Mouse (Mus musculus): ENCODE results near the gene Pkib. TPM values are rescaled to one million over a fixed set of nuclear protein-coding genes. Genes with fewer than 3 reads are reported as not detected.

The Pkib gene
- polyA plus RNA-seq, 1 experiment = 2.1 TPM

DNA sequence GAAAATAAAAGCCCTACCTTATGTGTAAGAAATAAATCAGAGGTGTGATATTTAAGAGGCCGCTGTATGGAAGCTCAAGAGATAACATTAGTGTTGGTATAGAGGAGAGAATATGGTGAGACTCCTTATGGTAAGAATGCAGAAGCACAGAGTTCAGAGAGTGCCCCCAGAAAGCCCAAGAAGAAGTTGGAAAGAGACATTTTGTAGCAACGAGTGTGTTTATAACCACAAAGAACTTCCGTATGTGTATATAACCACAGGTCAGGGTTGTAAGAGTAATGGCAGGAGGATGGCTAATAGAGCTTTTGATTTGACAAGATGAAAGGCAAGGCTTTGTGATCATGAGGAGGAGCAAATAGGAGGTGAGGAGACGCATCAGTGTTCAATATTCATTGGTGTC, 6.5 kb downstream of the Pkib start:
- no peak for DNase-seq
- TF ChIP-seq POLR2A (IDR thresholded peaks at IDR 0.05; ENCODE audit: borderline replicate concordance, extremely low read depth, low read depth, low read length) (no peak), CTCF (IDR thresholded peaks at IDR 0.05; ENCODE audit: insufficient read depth, low read length) (no peak)
- WGBS = 81% methylated on average over 4 of the region's 4 CpGs
- no peak overlapping the region for H3K4me3 ChIP-seq (replicated peaks; ENCODE audit: extremely low read depth, low read depth, low read length)
- H3K4me1 ChIP-seq (ENCODE audit: control insufficient read depth, insufficient read depth, low read length) = no peaks in the 10 kb centered on the region

- 59% methylated on average over 3 of the region's 3 CpGs for WGBS
- TF ChIP-seq CTCF (IDR thresholded peaks at IDR 0.05; ENCODE audit: insufficient read depth, low read length) (no peak), POLR2A (IDR thresholded peaks at IDR 0.05; ENCODE audit: borderline replicate concordance, extremely low read depth, low read depth, low read length) (no peak)
- no peak for DNase-seq
- no peaks in the 10 kb centered on the region for H3K4me1 ChIP-seq (ENCODE audit: control insufficient read depth, insufficient read depth, low read length)
- H3K4me3 ChIP-seq (replicated peaks; ENCODE audit: extremely low read depth, low read depth, low read length) = no peak overlapping the region
Observed at GRCm38 (mm10) chr10:57639540-57639939, 7.8 kb downstream of the Pkib start.

GRCm38 (mm10) chr10:57653297-57653696, 21.5 kb downstream of the Pkib start:
- 74% methylated on average over 1 of the region's 1 CpGs for WGBS
- DNase-seq = no peak
- TF ChIP-seq POLR2A (IDR thresholded peaks at IDR 0.05; ENCODE audit: borderline replicate concordance, extremely low read depth, low read depth, low read length) (no peak), CTCF (IDR thresholded peaks at IDR 0.05; ENCODE audit: insufficient read depth, low read length) (no peak)
- no peaks in the 10 kb centered on the region for H3K4me1 ChIP-seq (ENCODE audit: control insufficient read depth, insufficient read depth, low read length)
- H3K4me3 ChIP-seq (replicated peaks; ENCODE audit: extremely low read depth, low read depth, low read length) = no peak overlapping the region

- no peaks in the 10 kb centered on the region for H3K4me1 ChIP-seq (ENCODE audit: control insufficient read depth, insufficient read depth, low read length)
- TF ChIP-seq POLR2A (IDR thresholded peaks at IDR 0.05; ENCODE audit: borderline replicate concordance, extremely low read depth, low read depth, low read length) = no peak
- no peak for TF ChIP-seq CTCF (IDR thresholded peaks at IDR 0.05; ENCODE audit: insufficient read depth, low read length)
- no peak overlapping the region for H3K4me3 ChIP-seq (replicated peaks; ENCODE audit: extremely low read depth, low read depth, low read length)
- DNase-seq = no peak
- 86% methylated on average over 3 of the region's 3 CpGs for WGBS
Observed at GRCm38 (mm10) chr10:57660505-57660904, 28.7 kb downstream of the Pkib start.

- WGBS = 93% methylated on average over 1 of the region's 1 CpGs
Observed at GRCm38 (mm10) chr10:57663758-57664157, 32.0 kb downstream of the Pkib start.

GRCm38 (mm10) chr10:57664253-57664652, 32.5 kb downstream of the Pkib start:
- TF ChIP-seq CTCF (IDR thresholded peaks at IDR 0.05; ENCODE audit: insufficient read depth, low read length) = no peak
- no peak for TF ChIP-seq POLR2A (IDR thresholded peaks at IDR 0.05; ENCODE audit: borderline replicate concordance, extremely low read depth, low read depth, low read length)
- 83% methylated on average over 2 of the region's 2 CpGs for WGBS
- no peaks in the 10 kb centered on the region for H3K4me1 ChIP-seq (ENCODE audit: control insufficient read depth, insufficient read depth, low read length)
- no peak overlapping the region for H3K4me3 ChIP-seq (replicated peaks; ENCODE audit: extremely low read depth, low read depth, low read length)
- DNase-seq = no peak

More at GRCm38 (mm10) chr10:57663758-57664157, 32.0 kb downstream of the Pkib start:
- Histone ChIP-seq H3K4me3 (replicated peaks; ENCODE audit: extremely low read depth, low read depth, low read length) (no peak overlapping the region), H3K4me1 (ENCODE audit: control insufficient read depth, insufficient read depth, low read length) (no peaks in the 10 kb centered on the region)
- TF ChIP-seq POLR2A (IDR thresholded peaks at IDR 0.05; ENCODE audit: borderline replicate concordance, extremely low read depth, low read depth, low read length) (no peak), CTCF (IDR thresholded peaks at IDR 0.05; ENCODE audit: insufficient read depth, low read length) (no peak)
- DNase-seq = no peak

DNA sequence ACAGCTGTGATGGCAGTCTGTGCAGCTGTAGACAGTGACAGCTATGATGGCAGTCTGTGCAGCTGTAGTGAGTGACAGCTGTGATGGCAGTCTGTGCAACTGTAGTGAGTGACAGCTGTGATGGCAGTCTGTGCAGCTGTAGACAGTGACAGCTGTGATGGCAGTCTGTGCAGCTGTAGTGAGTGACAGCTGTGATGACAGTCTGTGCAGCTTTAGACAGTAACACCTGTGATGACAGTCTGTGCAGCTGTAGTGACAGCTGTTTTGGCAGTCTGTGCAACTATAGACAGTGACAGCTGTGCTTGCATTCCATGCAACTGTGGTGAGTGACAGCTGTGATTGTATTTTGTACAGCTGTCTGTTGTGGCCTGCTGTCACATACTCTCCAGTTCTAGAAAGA, 44.0 kb downstream of the Pkib start:
- Histone ChIP-seq H3K4me3 (replicated peaks; ENCODE audit: extremely low read depth, low read depth, low read length) (no peak overlapping the region), H3K4me1 (ENCODE audit: control insufficient read depth, insufficient read depth, low read length) (no peaks in the 10 kb centered on the region)
- no peak for TF ChIP-seq POLR2A (IDR thresholded peaks at IDR 0.05; ENCODE audit: borderline replicate concordance, extremely low read depth, low read depth, low read length)
- TF ChIP-seq CTCF (IDR thresholded peaks at IDR 0.05; ENCODE audit: insufficient read depth, low read length) = no peak
- no peak for DNase-seq

- TF ChIP-seq CTCF (IDR thresholded peaks at IDR 0.05; ENCODE audit: insufficient read depth, low read length) (no peak), POLR2A (IDR thresholded peaks at IDR 0.05; ENCODE audit: borderline replicate concordance, extremely low read depth, low read depth, low read length) (no peak)
- no peak for DNase-seq
- Histone ChIP-seq H3K4me3 (replicated peaks; ENCODE audit: extremely low read depth, low read depth, low read length) (no peak overlapping the region), H3K4me1 (ENCODE audit: control insufficient read depth, insufficient read depth, low read length) (no peaks in the 10 kb centered on the region)
- 61% methylated on average over 3 of the region's 3 CpGs for WGBS
Observed at GRCm38 (mm10) chr10:57687999-57688398, 56.2 kb downstream of the Pkib start.

DNA sequence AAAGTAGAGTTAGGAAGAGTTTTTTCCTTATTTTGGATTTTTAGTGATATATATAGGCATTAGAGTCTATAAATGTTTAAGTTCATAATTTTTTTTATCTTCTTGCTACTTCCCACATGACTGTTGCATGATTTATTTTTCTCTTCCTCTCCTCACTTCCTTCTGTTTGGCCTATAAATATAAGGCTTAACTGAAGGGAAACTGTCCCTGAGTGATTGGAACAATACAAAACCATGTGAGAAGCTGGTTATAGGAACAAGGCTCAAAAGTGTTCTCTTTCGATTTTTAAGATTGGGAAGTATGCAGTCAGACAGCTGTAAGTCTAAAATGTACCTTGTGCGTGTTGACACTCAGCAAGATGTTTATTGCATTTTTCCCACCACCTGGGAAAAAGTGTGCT, 58.4 kb downstream of the Pkib start:
- Histone ChIP-seq H3K4me1 (ENCODE audit: control insufficient read depth, insufficient read depth, low read length) (no peaks in the 10 kb centered on the region), H3K4me3 (replicated peaks; ENCODE audit: extremely low read depth, low read depth, low read length) (no peak overlapping the region)
- DNase-seq = no peak
- 37% methylated on average over 2 of the region's 2 CpGs for WGBS
- no peak for TF ChIP-seq POLR2A (IDR thresholded peaks at IDR 0.05; ENCODE audit: borderline replicate concordance, extremely low read depth, low read depth, low read length)
- no peak for TF ChIP-seq CTCF (IDR thresholded peaks at IDR 0.05; ENCODE audit: insufficient read depth, low read length)

DNA sequence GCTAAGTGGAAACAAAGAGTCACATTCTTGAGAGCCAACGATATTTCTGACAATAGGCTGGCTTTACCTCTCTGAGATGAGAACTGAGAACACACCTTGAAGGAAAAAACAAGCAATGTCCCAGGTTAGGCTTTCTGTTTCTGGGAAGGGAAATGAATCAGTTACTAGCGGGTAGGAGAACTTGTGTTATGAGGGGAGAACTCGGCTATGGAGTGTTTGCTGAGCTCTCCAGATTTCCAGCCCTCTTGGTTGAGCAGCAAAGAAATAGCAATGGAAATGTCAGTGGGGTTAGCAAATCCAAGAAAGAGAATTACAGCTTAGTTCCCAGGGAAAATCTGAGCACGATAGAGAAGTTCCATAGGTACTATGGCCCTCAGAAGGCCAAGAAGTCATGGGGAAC, 70.5 kb downstream of the Pkib start:
- Histone ChIP-seq H3K4me3 (replicated peaks; ENCODE audit: extremely low read depth, low read depth, low read length) (no peak overlapping the region), H3K4me1 (ENCODE audit: control insufficient read depth, insufficient read depth, low read length) (no peaks in the 10 kb centered on the region)
- no peak for TF ChIP-seq POLR2A (IDR thresholded peaks at IDR 0.05; ENCODE audit: borderline replicate concordance, extremely low read depth, low read depth, low read length)
- TF ChIP-seq CTCF (IDR thresholded peaks at IDR 0.05; ENCODE audit: insufficient read depth, low read length) = no peak
- no peak for DNase-seq
- WGBS = 53% methylated on average over 4 of the region's 4 CpGs

Data from lung, adult 2 months (tissue).